Mouse (Mus musculus) liver, embryonic 16.5 days (tissue): ENCODE data around the gene Wdr26. TPM values are rescaled to one million over a fixed set of nuclear protein-coding genes. Genes with fewer than 3 reads are reported as not detected.

Experiments used
- ATAC-seq: fragments of 200-750 bp; cut with Nextera tagmentation; 2 replicates; pipeline ENCODE4 v1.8.0; 2017; ENCODE audit warnings: low read depth, mild to moderate bottlenecking, moderate number of reproducible peaks, moderate library complexity
- H3K27ac ChIP-seq: fragments of 300-500 bp; sonication (generic); 2 replicates; pipeline ENCODE4 v1.5.1; 2014; ENCODE audit warnings: mild to moderate bottlenecking, low read length
- H3K27me3 ChIP-seq: fragments of 300-500 bp; sonication (generic); 2 replicates; pipeline ENCODE4 v1.6.1; 2014; ENCODE audit warnings: low read depth, low read length, mixed read lengths; ENCODE audit not compliant: control insufficient read depth, insufficient read depth
- H3K36me3 ChIP-seq: fragments of 300-500 bp; sonication (generic); 2 replicates; pipeline ENCODE4 v1.6.1; 2014; ENCODE audit warnings: mild to moderate bottlenecking; ENCODE audit not compliant: control insufficient read depth, insufficient read depth
- H3K4me1 ChIP-seq: fragments of 300-500 bp; sonication (generic); 2 replicates; pipeline ENCODE4 v1.6.1; 2014; ENCODE audit warnings: low read depth, low read length, mixed read lengths; ENCODE audit not compliant: control insufficient read depth
- H3K4me2 ChIP-seq: fragments of 300-500 bp; sonication (generic); 2 replicates; pipeline ENCODE4 v1.6.1; 2014; ENCODE audit warnings: low read depth, low read length, mixed read lengths
- H3K4me3 ChIP-seq: fragments of 300-500 bp; sonication (generic); 2 replicates; pipeline ENCODE4 v1.5.1; 2014; ENCODE audit warnings: low read depth, mild to moderate bottlenecking, low read length
- H3K9ac ChIP-seq: fragments of 300-500 bp; sonication (generic); 2 replicates; pipeline ENCODE4 v1.6.1; 2014; ENCODE audit warnings: low read depth, low read length
- H3K9me3 ChIP-seq: fragments of 300-500 bp; sonication (generic); replicated peaks from 2 replicates; pipeline ENCODE4 v1.6.1; 2016; ENCODE audit warnings: low read length; ENCODE audit not compliant: control insufficient read depth
- WGBS: fragments of 180-500 bp; shearing (Covaris S2); extraction: QIAGEN DNeasy Blood & Tissue Kit; methylation state at CpG from one replicate; pipeline ENCODE4 v1.1.7; 2014; ENCODE audit not compliant: insufficient replicate concordance; 5-methylcytosine and 5-hydroxymethylcytosine counted together
- polyA plus RNA-seq: library from polyadenylated mRNA; unstranded; fragments of >200 nt; fragmentation: Nextera tagmentation; extraction: Ambion mirVana; gene quantifications from 2 replicates; pipeline ENCODE4 v1.2.1, GENCODE M21; 2015

Gene Wdr26
- polyA plus RNA-seq, 1 experiment from 2014 or later, result 46.1 TPM

GRCm38 (mm10) chr1:181167816-181168215 lies 44.0 kb downstream of the Wdr26 start:
- ATAC-seq, result no peak
- Histone ChIP-seq H3K4me2 (no peak overlapping the region), H3K4me1 (no peaks in the 10 kb centered on the region), H3K27me3 (no peaks in the 10 kb centered on the region), H3K9ac (no peak overlapping the region), H3K4me3 (no peak overlapping the region), H3K36me3 (peaks cover 15% of the 10 kb centered on the region), H3K27ac (no peak overlapping the region), H3K9me3 (no peaks in the 10 kb centered on the region)
- WGBS, result 82% methylated on average over 2 of the region's 2 CpGs

GRCm38 (mm10) chr1:181151541-181151940 lies 60.3 kb downstream of the Wdr26 start:
- 25% methylated on average over 5 of the region's 5 CpGs for WGBS
- no peak for ATAC-seq
- peaks cover 42% of the 10 kb centered on the region for H3K4me1 ChIP-seq

GRCm38 (mm10) chr1:181150827-181151534 lies 60.8 kb downstream of the Wdr26 start:
- H3K9ac ChIP-seq, result peak overlapping the region; percentile 87
- WGBS, result under 1% methylated on average over 59 of the region's 59 CpGs
- H3K27ac ChIP-seq, result peak overlapping the region; percentile 78
- H3K4me1 ChIP-seq, result peaks cover 43% of the 10 kb centered on the region
- H3K4me3 ChIP-seq, result peak overlapping the region; percentile 82
- H3K27me3 ChIP-seq, result no peaks in the 10 kb centered on the region
- no peaks in the 10 kb centered on the region for H3K9me3 ChIP-seq
- H3K36me3 ChIP-seq, result peaks cover 4% of the 10 kb centered on the region; the same call in 1 of the 2 replicates
- peak; percentile 89 for ATAC-seq
- H3K4me2 ChIP-seq, result peak overlapping the region; percentile 76

More at GRCm38 (mm10) chr1:181151541-181151940, 60.3 kb downstream of the Wdr26 start:
- peak overlapping the region; percentile 82 for H3K4me3 ChIP-seq
- H3K9me3 ChIP-seq, result no peaks in the 10 kb centered on the region
- peaks cover 4% of the 10 kb centered on the region; the same call in 1 of the 2 replicates for H3K36me3 ChIP-seq
- peak overlapping the region; percentile 76 for H3K4me2 ChIP-seq
- no peaks in the 10 kb centered on the region for H3K27me3 ChIP-seq
- no peak overlapping the region for H3K27ac ChIP-seq
- H3K9ac ChIP-seq, result peak overlapping the region; percentile 87

DNA sequence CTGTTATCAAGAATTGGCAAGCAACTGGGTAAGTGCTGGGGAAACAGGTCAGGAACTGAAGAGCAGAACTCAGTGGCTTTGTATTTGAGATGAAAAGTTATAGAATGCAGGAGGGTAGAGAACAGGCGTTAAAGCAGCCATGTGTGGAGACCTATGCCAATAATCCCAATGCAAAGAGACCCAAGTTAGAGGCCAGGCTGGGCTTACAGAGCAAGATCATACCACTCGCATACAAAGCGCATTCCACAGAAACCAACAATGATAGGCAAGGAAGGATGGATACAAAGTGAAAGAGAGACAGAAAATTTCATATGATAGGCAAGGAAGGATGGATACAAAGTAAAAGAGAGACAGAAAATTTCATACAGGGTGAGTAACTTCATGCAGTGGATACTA lies 61.4 kb downstream of the Wdr26 start:
- ATAC-seq, result no peak
- Histone ChIP-seq H3K9ac (no peak overlapping the region; the same call in 1 of the 2 replicates), H3K27ac (0 out of 2 replicates have a peak overlapping the region, but pooled peaks have one; percentile 12), H3K9me3 (no peaks in the 10 kb centered on the region), H3K36me3 (peaks cover under 1% of the 10 kb centered on the region; the same call in 1 of the 2 replicates), H3K4me1 (peaks cover 43% of the 10 kb centered on the region), H3K27me3 (no peaks in the 10 kb centered on the region), H3K4me3 (no peak overlapping the region; the same call in 1 of the 2 replicates), H3K4me2 (peak overlapping the region; percentile 26)
- 65% methylated on average over 3 of the region's 3 CpGs for WGBS

DNA sequence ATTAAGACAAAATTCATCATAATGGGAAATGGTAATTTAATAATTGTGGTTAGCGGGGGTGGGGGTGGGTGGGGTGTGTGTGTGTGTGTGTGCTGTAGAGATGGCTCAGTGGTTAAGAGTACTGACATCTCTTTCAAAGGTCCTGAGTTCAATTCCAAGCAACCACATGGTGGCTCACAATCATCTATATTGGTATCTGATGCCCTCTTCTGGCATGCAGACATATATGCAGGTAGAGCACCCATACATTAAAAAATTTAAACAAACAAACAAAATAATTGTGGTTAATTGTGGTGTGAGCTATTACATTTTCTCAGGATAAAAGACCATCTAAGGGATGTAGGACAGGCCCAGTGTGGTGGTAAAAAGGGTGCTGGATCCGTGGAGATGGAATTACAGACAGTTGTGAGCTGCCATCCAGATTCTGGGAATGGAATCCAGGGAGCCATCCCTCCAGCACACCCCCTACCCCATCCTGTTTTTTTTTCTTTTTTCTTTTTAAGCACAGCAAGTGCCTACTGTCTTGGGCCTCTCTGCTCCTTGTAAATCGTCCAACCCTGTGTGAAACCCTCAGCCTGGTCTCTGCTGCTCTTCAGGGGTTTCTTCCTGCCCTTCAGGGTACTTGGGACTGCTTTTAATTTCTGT lies 62.3 kb downstream of the Wdr26 start:
- H3K27ac ChIP-seq, result no peak overlapping the region; the same call in 1 of the 2 replicates
- WGBS, result 57% methylated on average over 3 of the region's 3 CpGs
- H3K4me3 ChIP-seq, result no peak overlapping the region
- no peaks in the 10 kb centered on the region for H3K36me3 ChIP-seq
- no peaks in the 10 kb centered on the region for H3K27me3 ChIP-seq
- H3K4me2 ChIP-seq, result no peak overlapping the region; the same call in 1 of the 2 replicates
- no peak overlapping the region for H3K9ac ChIP-seq
- H3K4me1 ChIP-seq, result peaks cover 43% of the 10 kb centered on the region
- H3K9me3 ChIP-seq, result no peaks in the 10 kb centered on the region
- no peak for ATAC-seq

GRCm38 (mm10) chr1:181148540-181148939 lies 63.3 kb downstream of the Wdr26 start:
- peak overlapping the region; percentile 42 for H3K9ac ChIP-seq
- no peaks in the 10 kb centered on the region for H3K27me3 ChIP-seq
- peak overlapping the region; percentile 62 for H3K27ac ChIP-seq
- H3K9me3 ChIP-seq, result no peaks in the 10 kb centered on the region
- WGBS, result 24% methylated on average over 5 of the region's 5 CpGs
- H3K4me3 ChIP-seq, result peak overlapping the region; percentile 13
- peaks cover 43% of the 10 kb centered on the region for H3K4me1 ChIP-seq
- H3K36me3 ChIP-seq, result no peaks in the 10 kb centered on the region
- peak overlapping the region; percentile 56 for H3K4me2 ChIP-seq
- peak; percentile 42 for ATAC-seq

DNA sequence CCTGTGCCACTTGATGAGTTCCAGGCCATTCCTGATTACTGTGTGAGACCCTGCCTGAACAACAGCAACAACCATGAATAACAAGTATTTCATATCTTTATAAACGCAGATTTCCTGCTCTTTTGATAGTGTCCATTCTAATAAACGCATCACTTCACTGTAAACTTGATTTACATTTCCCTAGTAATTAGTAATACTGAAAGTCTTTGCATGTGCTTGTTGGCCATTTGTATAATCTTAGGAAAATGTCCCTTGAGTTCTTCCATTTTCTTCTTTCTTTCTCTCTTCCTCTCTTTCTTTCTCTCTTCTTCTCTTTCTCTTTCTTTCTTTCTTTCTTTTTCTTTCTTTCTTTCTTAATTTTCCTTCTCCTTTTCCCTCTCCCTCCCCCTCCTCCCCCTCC lies 65.6 kb downstream of the Wdr26 start:
- Histone ChIP-seq H3K4me3 (peak overlapping the region; percentile 91), H3K4me2 (peak overlapping the region; percentile 79), H3K27me3 (no peaks in the 10 kb centered on the region), H3K36me3 (peaks cover 3% of the 10 kb centered on the region; the same call in 1 of the 2 replicates), H3K27ac (no peak overlapping the region), H3K9me3 (no peaks in the 10 kb centered on the region), H3K9ac (no peak overlapping the region), H3K4me1 (peaks cover 42% of the 10 kb centered on the region)
- WGBS, result 56% methylated on average over 2 of the region's 2 CpGs
- no peak for ATAC-seq

DNA sequence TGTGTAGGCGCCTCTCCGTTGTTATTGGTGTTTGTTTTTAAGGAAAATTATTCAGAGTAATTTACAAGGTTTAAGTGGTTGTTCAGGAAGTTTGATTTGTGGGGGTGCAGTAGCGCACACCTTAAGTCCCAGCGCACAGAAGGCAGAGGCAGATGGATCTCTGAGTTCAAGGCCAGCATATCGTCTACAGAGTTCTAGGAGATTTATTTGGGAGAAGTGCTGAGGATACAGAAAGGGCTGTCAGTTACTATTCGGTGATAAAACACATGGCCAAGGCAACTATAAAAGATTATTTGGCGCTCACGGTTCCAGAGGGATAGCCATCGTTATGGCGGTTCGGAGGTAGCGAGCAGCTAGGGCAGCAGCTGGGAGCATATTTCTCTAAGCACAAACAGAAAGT lies 66.8 kb downstream of the Wdr26 start:
- Histone ChIP-seq H3K27ac (peak overlapping the region; percentile 97), H3K36me3 (peaks cover 3% of the 10 kb centered on the region; the same call in 1 of the 2 replicates), H3K4me3 (peak overlapping the region; percentile 91), H3K4me2 (peak overlapping the region; percentile 79), H3K4me1 (peaks cover 35% of the 10 kb centered on the region), H3K9ac (peak overlapping the region; percentile 88), H3K9me3 (no peaks in the 10 kb centered on the region), H3K27me3 (no peaks in the 10 kb centered on the region)
- 4% methylated on average over 12 of the region's 12 CpGs for WGBS
- no peak for ATAC-seq
